Comparison of ENCODE assay signal across 8 mouse cellular contexts in the genomic region with DNA sequence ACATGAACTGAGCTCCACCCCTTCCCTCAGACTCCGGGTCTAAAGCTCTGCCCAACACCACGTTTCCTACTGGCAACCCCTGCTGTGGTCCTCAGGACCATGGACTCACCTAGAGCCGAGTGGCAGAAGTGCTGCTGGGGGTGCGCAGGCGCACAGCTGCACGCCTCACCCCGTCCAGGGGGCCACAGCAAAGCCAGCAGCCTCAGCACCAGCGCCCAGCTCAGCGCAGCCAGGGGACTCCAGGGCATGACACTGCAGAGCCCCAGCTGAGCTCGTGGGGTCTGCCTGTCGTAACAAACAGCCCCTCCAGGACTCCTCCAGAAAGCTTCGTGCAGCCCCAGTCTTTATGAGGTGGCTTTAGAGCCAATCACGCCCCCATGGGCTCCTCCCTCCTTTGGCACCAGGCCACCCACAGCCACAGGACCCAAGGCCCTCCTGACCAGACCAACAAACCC. TPM values are rescaled to one million over a fixed set of nuclear protein-coding genes. Genes with fewer than 3 reads are reported as not detected.
DNase-seq lines count a peak whose midpoint lies in the region; ATAC-seq and TF ChIP-seq lines count a peak whose summit lies in the region.

No protein-coding gene starts in this region.

- no peak overlapping the region for H3K27ac ChIP-seq in forebrain, embryonic 12.5 days
- no peak overlapping the region for H3K27ac ChIP-seq in lung, postnatal 0 days (ENCODE audit: low read length)
- H3K27ac ChIP-seq in stomach, embryonic 16.5 days (ENCODE audit: low read length), result no peak overlapping the region

- peak; percentile 9 for DNase-seq in embryo, embryonic 10 days (ENCODE audit: low spot score)
- no peak for DNase-seq in embryo, embryonic 9.5 days (ENCODE audit: extremely low spot score)
- peak; percentile 15 for DNase-seq in ES-CJ7 (ENCODE audit: low read depth, low spot score)
- DNase-seq in heart, postnatal 4 days, result peak; percentile 50
- DNase-seq in lung, postnatal 0 days (ENCODE audit: low spot score), result no peak
- no peak for DNase-seq in urinary bladder, postnatal 25 days (ENCODE audit: low spot score)

- no peaks in the 10 kb centered on the region for H3K36me3 ChIP-seq in forebrain, embryonic 12.5 days (replicated peaks)
- H3K36me3 ChIP-seq in lung, postnatal 0 days (ENCODE audit: insufficient read depth, low read length), result no peaks in the 10 kb centered on the region
- H3K36me3 ChIP-seq in stomach, embryonic 16.5 days (ENCODE audit: control insufficient read depth, insufficient read depth, low read length), result no peaks in the 10 kb centered on the region

- H3K4me3 ChIP-seq in forebrain, embryonic 12.5 days (replicated peaks), result no peak overlapping the region; the same call in 1 of the 2 replicates
- no peak overlapping the region for H3K4me3 ChIP-seq in lung, postnatal 0 days (ENCODE audit: low read depth, low read length)
- peak overlapping the region; percentile 34 for H3K4me3 ChIP-seq in stomach, embryonic 16.5 days (replicated peaks; ENCODE audit: low read length)

- peaks cover 7% of the 10 kb centered on the region; the same call in 1 of the 2 replicates for H3K27me3 ChIP-seq in forebrain, embryonic 12.5 days
- no peaks in the 10 kb centered on the region for H3K27me3 ChIP-seq in lung, postnatal 0 days (replicated peaks; ENCODE audit: insufficient read depth, low read length)
- no peaks in the 10 kb centered on the region for H3K27me3 ChIP-seq in stomach, embryonic 16.5 days (ENCODE audit: control insufficient read depth, insufficient read depth, low read length)

- H3K9ac ChIP-seq in forebrain, embryonic 12.5 days, result no peak overlapping the region
- no peak overlapping the region for H3K9ac ChIP-seq in lung, postnatal 0 days (replicated peaks; ENCODE audit: low read depth)
- H3K9ac ChIP-seq in stomach, embryonic 16.5 days (ENCODE audit: low read length), result peak overlapping the region; percentile 47

- TF ChIP-seq EP300 in lung, postnatal 0 days (IDR thresholded peaks at IDR 0.05), result no peak

- H3K4me1 ChIP-seq in forebrain, embryonic 12.5 days, result peaks cover 19% of the 10 kb centered on the region
- no peaks in the 10 kb centered on the region for H3K4me1 ChIP-seq in lung, postnatal 0 days (ENCODE audit: insufficient read depth, low read depth, low read length)
- peaks cover 12% of the 10 kb centered on the region for H3K4me1 ChIP-seq in stomach, embryonic 16.5 days (ENCODE audit: control insufficient read depth, insufficient read depth, low read length)

- ATAC-seq in forebrain, embryonic 12.5 days (ENCODE audit: low FRiP score), result no peak
- peak; percentile 26 for ATAC-seq in lung, postnatal 0 days
- peak; percentile 44; the same call in 1 of the 2 replicates for ATAC-seq in stomach, embryonic 16.5 days (ENCODE audit: insufficient read depth, low FRiP score)

- peak overlapping the region; percentile 41 for H3K4me2 ChIP-seq in forebrain, embryonic 12.5 days
- H3K4me2 ChIP-seq in lung, postnatal 0 days (replicated peaks; ENCODE audit: low read depth, low read length), result peak overlapping the region; percentile 38
- peak overlapping the region; percentile 56 for H3K4me2 ChIP-seq in stomach, embryonic 16.5 days (ENCODE audit: low read depth, low read length)

- no peak for TF ChIP-seq CTCF in lung, postnatal 0 days (IDR thresholded peaks at IDR 0.05)

- WGBS in forebrain, embryonic 12.5 days, result 3% methylated on average over 13 of the region's 13 CpGs
- 5% methylated on average over 13 of the region's 13 CpGs for WGBS in lung, postnatal 0 days
- 5% methylated on average over 13 of the region's 13 CpGs for WGBS in stomach, embryonic 16.5 days

- H3K9me3 ChIP-seq in forebrain, embryonic 12.5 days, result no peaks in the 10 kb centered on the region
- H3K9me3 ChIP-seq in lung, postnatal 0 days (ENCODE audit: low read length), result no peaks in the 10 kb centered on the region
- no peaks in the 10 kb centered on the region for H3K9me3 ChIP-seq in stomach, embryonic 16.5 days (replicated peaks; ENCODE audit: control insufficient read depth, low read length)

RNA-seq across cellular contexts. Expression of gene Timp4, which starts 0.4 kb away (rescaled TPM):
- 0.23 and 0.29 TPM in 2 replicates for polyA plus RNA-seq in forebrain, embryonic 12.5 days (2016; fragmentation: Nextera tagmentation; extraction: Ambion mirVana)
- total RNA-seq in heart, postnatal 4 days (2021), result 1 to 10 TPM; 1.3 to 2.2 TPM
- 3.7 and 5.0 TPM in 2 replicates for polyA plus RNA-seq in lung, postnatal 0 days (2015; fragmentation: Nextera tagmentation; extraction: Ambion mirVana)
- polyA plus RNA-seq in stomach, embryonic 16.5 days (2015; fragmentation: Nextera tagmentation; extraction: Ambion mirVana), result 1.1 and 1.4 TPM in 2 replicates

RNA-seq across cellular contexts. Expression of gene Gm17482, which starts 24.4 kb away (rescaled TPM):
- polyA plus RNA-seq in forebrain, embryonic 12.5 days (2016; fragmentation: Nextera tagmentation; extraction: Ambion mirVana), result not detected in 2 replicates
- not detected for total RNA-seq in heart, postnatal 4 days (2021)
- polyA plus RNA-seq in lung, postnatal 0 days (2015; fragmentation: Nextera tagmentation; extraction: Ambion mirVana), result not detected in 2 replicates
- polyA plus RNA-seq in stomach, embryonic 16.5 days (2015; fragmentation: Nextera tagmentation; extraction: Ambion mirVana), result not detected in 2 replicates

Comparison
In these comparisons a context has a peak if more than half of its experiments do, and no peak if none do; other contexts are left out.
1. DNase-seq: peak in embryo, embryonic 10 days (single experiment), ES-CJ7 (single experiment) and heart, postnatal 4 days (single experiment); none in embryo, embryonic 9.5 days (single experiment), lung, postnatal 0 days (single experiment) and urinary bladder, postnatal 25 days (single experiment).
2. Peak in every context shown above with its lines, with median percentiles within 50 percentile points of each other: H3K4me2 ChIP-seq.